Mouse (Mus musculus): ENCODE results near the gene Pde1c. TPM values are rescaled to one million over a fixed set of nuclear protein-coding genes. Genes with fewer than 3 reads are reported as not detected.

Pde1c gene
- polyA plus RNA-seq, 1 experiment from 2014 or later, result 3.4 TPM

GRCm38 (mm10) chr6:56540247-56540646 lies 28.7 kb downstream of the Pde1c start:
- H3K4me1 ChIP-seq, result no peaks in the 10 kb centered on the region
- H3K27me3 ChIP-seq (ENCODE audit: low read depth, poor library complexity, severe bottlenecking), result no peaks in the 10 kb centered on the region
- H3K4me3 ChIP-seq, result no peak overlapping the region
- H3K36me3 ChIP-seq, result no peaks in the 10 kb centered on the region
- no peak overlapping the region for H3K27ac ChIP-seq (replicated peaks)
- 81% methylated on average over 5 of the region's 5 CpGs for WGBS
- H3K9me3 ChIP-seq (replicated peaks), result no peaks in the 10 kb centered on the region
- no peak for DNase-seq (ENCODE audit: low spot score)

GRCm38 (mm10) chr6:56534653-56535052 lies 34.2 kb downstream of the Pde1c start:
- H3K9me3 ChIP-seq (replicated peaks), result no peaks in the 10 kb centered on the region
- DNase-seq (ENCODE audit: low spot score), result no peak
- no peak overlapping the region for H3K4me3 ChIP-seq
- no peaks in the 10 kb centered on the region for H3K27me3 ChIP-seq (ENCODE audit: low read depth, poor library complexity, severe bottlenecking)
- no peaks in the 10 kb centered on the region for H3K4me1 ChIP-seq
- H3K27ac ChIP-seq (replicated peaks), result no peak overlapping the region
- no peaks in the 10 kb centered on the region for H3K36me3 ChIP-seq

- Histone ChIP-seq H3K4me1 (no peaks in the 10 kb centered on the region), H3K27ac (replicated peaks) (no peak overlapping the region), H3K27me3 (ENCODE audit: low read depth, poor library complexity, severe bottlenecking) (no peaks in the 10 kb centered on the region), H3K36me3 (no peaks in the 10 kb centered on the region), H3K4me3 (no peak overlapping the region), H3K9me3 (replicated peaks) (no peaks in the 10 kb centered on the region)
- no peak for DNase-seq (ENCODE audit: low spot score)
- WGBS, result 85% methylated on average over 2 of the region's 2 CpGs
These were observed 36.6 kb downstream of the Pde1c start for GRCm38 (mm10) chr6:56532257-56532656.

- peaks cover 11% of the 10 kb centered on the region; the same call in 1 of the 2 replicates for H3K27me3 ChIP-seq (ENCODE audit: low read depth, poor library complexity, severe bottlenecking)
- H3K27ac ChIP-seq (replicated peaks), result no peak overlapping the region
- no peaks in the 10 kb centered on the region for H3K36me3 ChIP-seq
- DNase-seq (ENCODE audit: low spot score), result no peak
- H3K4me3 ChIP-seq, result no peak overlapping the region
- 76% methylated on average over 6 of the region's 6 CpGs for WGBS
- no peaks in the 10 kb centered on the region for H3K9me3 ChIP-seq (replicated peaks)
- peaks cover 28% of the 10 kb centered on the region for H3K4me1 ChIP-seq
These were observed 44.7 kb downstream of the Pde1c start for GRCm38 (mm10) chr6:56523938-56524866.

- Histone ChIP-seq H3K4me3 (no peak overlapping the region), H3K27ac (replicated peaks) (no peak overlapping the region), H3K4me1 (no peaks in the 10 kb centered on the region), H3K9me3 (replicated peaks) (no peaks in the 10 kb centered on the region), H3K27me3 (ENCODE audit: low read depth, poor library complexity, severe bottlenecking) (no peaks in the 10 kb centered on the region), H3K36me3 (no peaks in the 10 kb centered on the region)
- DNase-seq (ENCODE audit: low spot score), result no peak
- WGBS, result 83% methylated on average over 5 of the region's 5 CpGs
These were observed 79.7 kb downstream of the Pde1c start for GRCm38 (mm10) chr6:56489161-56489560.

- 85% methylated on average over 3 of the region's 3 CpGs for WGBS
- no peak for DNase-seq (ENCODE audit: low spot score)
- no peaks in the 10 kb centered on the region for H3K4me1 ChIP-seq
- H3K27me3 ChIP-seq (ENCODE audit: low read depth, poor library complexity, severe bottlenecking), result no peaks in the 10 kb centered on the region
- H3K4me3 ChIP-seq, result no peak overlapping the region
- no peaks in the 10 kb centered on the region for H3K9me3 ChIP-seq (replicated peaks)
- no peaks in the 10 kb centered on the region for H3K36me3 ChIP-seq
- no peak overlapping the region for H3K27ac ChIP-seq (replicated peaks)
These were observed 83.8 kb downstream of the Pde1c start for GRCm38 (mm10) chr6:56485078-56485477.

- Histone ChIP-seq H3K4me1 (no peaks in the 10 kb centered on the region), H3K9me3 (replicated peaks) (no peaks in the 10 kb centered on the region), H3K27ac (replicated peaks) (no peak overlapping the region), H3K36me3 (no peaks in the 10 kb centered on the region), H3K4me3 (no peak overlapping the region), H3K27me3 (ENCODE audit: low read depth, poor library complexity, severe bottlenecking) (no peaks in the 10 kb centered on the region)
- 3% methylated on average over 6 of the region's 6 CpGs for WGBS
- DNase-seq (ENCODE audit: low spot score), result peak; percentile 55
These were observed 87.9 kb downstream of the Pde1c start for GRCm38 (mm10) chr6:56480914-56481482.

GRCm38 (mm10) chr6:56476581-56476980 lies 92.3 kb downstream of the Pde1c start:
- H3K27ac ChIP-seq (replicated peaks), result no peak overlapping the region
- H3K36me3 ChIP-seq, result no peaks in the 10 kb centered on the region
- H3K9me3 ChIP-seq (replicated peaks), result no peaks in the 10 kb centered on the region
- H3K27me3 ChIP-seq (ENCODE audit: low read depth, poor library complexity, severe bottlenecking), result no peaks in the 10 kb centered on the region
- DNase-seq (ENCODE audit: low spot score), result peak; percentile 33
- no peak overlapping the region for H3K4me3 ChIP-seq
- 32% methylated on average over 6 of the region's 6 CpGs for WGBS
- no peaks in the 10 kb centered on the region for H3K4me1 ChIP-seq

- Histone ChIP-seq H3K4me1 (no peaks in the 10 kb centered on the region), H3K4me3 (no peak overlapping the region), H3K27ac (replicated peaks) (no peak overlapping the region), H3K27me3 (ENCODE audit: low read depth, poor library complexity, severe bottlenecking) (no peaks in the 10 kb centered on the region), H3K36me3 (no peaks in the 10 kb centered on the region), H3K9me3 (replicated peaks) (no peaks in the 10 kb centered on the region)
- DNase-seq (ENCODE audit: low spot score), result no peak
- WGBS, result 51% methylated on average over 3 of the region's 3 CpGs
These were observed 110.8 kb downstream of the Pde1c start for GRCm38 (mm10) chr6:56458098-56458497.

- no peak for DNase-seq (ENCODE audit: low spot score)
- H3K4me1 ChIP-seq, result no peaks in the 10 kb centered on the region
- no peak overlapping the region for H3K4me3 ChIP-seq
- H3K27me3 ChIP-seq (ENCODE audit: low read depth, poor library complexity, severe bottlenecking), result no peaks in the 10 kb centered on the region
- 34% methylated on average over 2 of the region's 2 CpGs for WGBS
- no peaks in the 10 kb centered on the region for H3K9me3 ChIP-seq (replicated peaks)
- H3K27ac ChIP-seq (replicated peaks), result no peak overlapping the region
- no peaks in the 10 kb centered on the region for H3K36me3 ChIP-seq
These were observed 121.0 kb downstream of the Pde1c start for GRCm38 (mm10) chr6:56447917-56448316.

- H3K27ac ChIP-seq (replicated peaks), result no peak overlapping the region
- no peaks in the 10 kb centered on the region for H3K27me3 ChIP-seq (ENCODE audit: low read depth, poor library complexity, severe bottlenecking)
- no peak for DNase-seq (ENCODE audit: low spot score)
- H3K4me3 ChIP-seq, result no peak overlapping the region
- no peaks in the 10 kb centered on the region for H3K36me3 ChIP-seq
- no peaks in the 10 kb centered on the region for H3K9me3 ChIP-seq (replicated peaks)
- WGBS, result 89% methylated on average over 4 of the region's 4 CpGs
- H3K4me1 ChIP-seq, result no peaks in the 10 kb centered on the region
These were observed 127.4 kb downstream of the Pde1c start for GRCm38 (mm10) chr6:56441501-56441900.

GRCm38 (mm10) chr6:56425846-56426245 lies 143.1 kb downstream of the Pde1c start:
- Histone ChIP-seq H3K4me1 (no peaks in the 10 kb centered on the region), H3K36me3 (no peaks in the 10 kb centered on the region), H3K27ac (replicated peaks) (no peak overlapping the region), H3K4me3 (no peak overlapping the region), H3K9me3 (replicated peaks) (no peaks in the 10 kb centered on the region), H3K27me3 (ENCODE audit: low read depth, poor library complexity, severe bottlenecking) (no peaks in the 10 kb centered on the region)
- DNase-seq (ENCODE audit: low spot score), result no peak
- 86% methylated on average over 5 of the region's 5 CpGs for WGBS

GRCm38 (mm10) chr6:56422866-56423265 lies 146.0 kb downstream of the Pde1c start:
- no peak overlapping the region for H3K4me3 ChIP-seq
- 76% methylated on average over 3 of the region's 3 CpGs for WGBS
- H3K27me3 ChIP-seq (ENCODE audit: low read depth, poor library complexity, severe bottlenecking), result no peaks in the 10 kb centered on the region
- H3K9me3 ChIP-seq (replicated peaks), result no peaks in the 10 kb centered on the region
- no peak for DNase-seq (ENCODE audit: low spot score)
- no peaks in the 10 kb centered on the region for H3K4me1 ChIP-seq
- no peak overlapping the region for H3K27ac ChIP-seq (replicated peaks)
- no peaks in the 10 kb centered on the region for H3K36me3 ChIP-seq
